Mouse (Mus musculus): Measurements from ENCODE around the gene Mov10l1.

DNA sequence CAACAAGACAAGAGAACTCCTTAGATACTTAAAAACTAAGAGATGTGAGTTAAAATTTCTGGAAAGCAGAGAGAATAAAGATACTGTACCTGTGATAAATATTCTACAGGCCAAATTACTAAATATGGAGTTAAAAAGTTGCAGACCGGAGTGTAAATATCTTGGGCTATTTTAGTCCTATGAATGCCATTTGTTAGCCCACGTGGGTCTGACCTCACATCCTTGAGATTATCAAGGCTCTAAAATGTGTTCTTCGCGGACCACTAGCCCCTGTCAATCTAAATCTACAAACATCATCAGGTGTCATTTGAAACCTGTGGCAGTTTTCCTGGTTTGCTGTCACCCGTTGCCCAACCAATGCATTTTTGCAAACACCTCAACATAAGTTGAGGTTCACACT lies 39.9 kb upstream of the Mov10l1 start:
- TF ChIP-seq CTCF (IDR thresholded peaks at IDR 0.05) (no peak), EP300 (IDR thresholded peaks at IDR 0.05) (no peak)
